Mouse (Mus musculus) embryonic facial prominence, embryonic 12.5 days (tissue): ENCODE measurements around the gene Gtf2a1l. TPM values are rescaled to one million over a fixed set of nuclear protein-coding genes. Genes with fewer than 3 reads are reported as not detected.

ENCODE experiments used
- ATAC-seq: fragments of 200-750 bp; cut with Nextera tagmentation; 2 replicates; pipeline ENCODE4 v1.8.0; 2017; ENCODE audit not compliant: insufficient number of reproducible peaks, insufficient read depth, low FRiP score, low TSS enrichment
- H3K27ac ChIP-seq: fragments of 300-500 bp; sonication (generic); 2 replicates; pipeline ENCODE4 v1.5.1; 2016; ENCODE audit warnings: mild to moderate bottlenecking
- H3K27me3 ChIP-seq: fragments of 300-500 bp; sonication (generic); 2 replicates; pipeline ENCODE4 v1.6.1; 2016; ENCODE audit warnings: mild to moderate bottlenecking, moderate library complexity
- H3K36me3 ChIP-seq: fragments of 300-500 bp; sonication (generic); 2 replicates; pipeline ENCODE4 v1.6.1; 2016; ENCODE audit warnings: mild to moderate bottlenecking
- H3K4me1 ChIP-seq: fragments of 300-500 bp; sonication (generic); 2 replicates; pipeline ENCODE4 v1.6.1; 2016
- H3K4me2 ChIP-seq: fragments of 300-500 bp; sonication (generic); replicated peaks from 2 replicates; pipeline ENCODE4 v1.6.1; 2016; ENCODE audit warnings: mild to moderate bottlenecking, moderate library complexity
- H3K4me3 ChIP-seq: fragments of 300-500 bp; sonication (generic); 2 replicates; pipeline ENCODE4 v1.5.1; 2016; ENCODE audit warnings: mild to moderate bottlenecking
- H3K9ac ChIP-seq: fragments of 300-500 bp; sonication (generic); 2 replicates; pipeline ENCODE4 v1.6.1; 2016; ENCODE audit warnings: mild to moderate bottlenecking, moderate library complexity
- H3K9me3 ChIP-seq: fragments of 300-500 bp; sonication (generic); 2 replicates; pipeline ENCODE4 v1.6.1; 2016; ENCODE audit warnings: mild to moderate bottlenecking, moderate library complexity
- WGBS: fragments of 180-500 bp; shearing (Covaris S2); methylation state at CpG from one replicate; pipeline ENCODE4 v1.1.7; 2016; 5-methylcytosine and 5-hydroxymethylcytosine counted together
- polyA plus RNA-seq: library from polyadenylated mRNA; unstranded; fragments of >200 nt; fragmentation: Nextera tagmentation; extraction: Ambion mirVana; gene quantifications from 2 replicates; pipeline ENCODE4 v1.2.1, GENCODE M21; 2016

The Gtf2a1l gene
- 0.15 TPM in 1 of 2 replicates, not detected in the other for polyA plus RNA-seq

DNA sequence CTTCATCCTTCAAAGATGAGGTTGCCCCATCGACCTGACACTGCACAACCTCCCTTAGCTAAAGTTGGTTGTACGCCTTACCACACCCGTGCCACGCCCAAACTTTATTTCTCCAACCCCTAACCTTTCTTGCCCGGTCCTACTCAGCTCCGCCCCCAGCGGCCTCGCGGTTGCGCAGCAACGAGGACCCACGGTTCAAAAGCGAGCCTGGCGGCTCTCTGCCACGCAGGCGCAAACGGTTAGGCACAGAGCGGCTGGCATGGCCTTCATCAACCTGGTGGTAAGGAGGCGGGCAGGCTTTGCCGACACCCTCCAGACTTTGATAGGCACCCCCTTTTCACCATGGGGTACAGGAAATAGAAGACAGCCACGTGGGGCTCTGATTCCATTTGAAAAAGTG, at the start of gene Gtf2a1l:
TSS of gene Gtf2a1l (plus strand) at position 209 of the 400 bp plus-strand sequence.
- ATAC-seq = no peak
- no peaks in the 10 kb centered on the region for H3K36me3 ChIP-seq
- no peak within 1 kb of the TSS for H3K9ac ChIP-seq
- peaks cover 12% of the 10 kb centered on the region; the same call in 1 of the 2 replicates for H3K27me3 ChIP-seq
- peak within 1 kb of the TSS; percentile 33 for H3K4me2 ChIP-seq
- H3K4me1 ChIP-seq = 0 out of 2 replicates have a peak, but pooled peaks cover 7% of the 10 kb centered on the region
- H3K9me3 ChIP-seq = no peaks in the 10 kb centered on the region
- H3K4me3 ChIP-seq = no peak within 1 kb of the TSS
- no peak within 1 kb of the TSS for H3K27ac ChIP-seq
- WGBS = 34% methylated on average over 21 of the region's 21 CpGs

DNA sequence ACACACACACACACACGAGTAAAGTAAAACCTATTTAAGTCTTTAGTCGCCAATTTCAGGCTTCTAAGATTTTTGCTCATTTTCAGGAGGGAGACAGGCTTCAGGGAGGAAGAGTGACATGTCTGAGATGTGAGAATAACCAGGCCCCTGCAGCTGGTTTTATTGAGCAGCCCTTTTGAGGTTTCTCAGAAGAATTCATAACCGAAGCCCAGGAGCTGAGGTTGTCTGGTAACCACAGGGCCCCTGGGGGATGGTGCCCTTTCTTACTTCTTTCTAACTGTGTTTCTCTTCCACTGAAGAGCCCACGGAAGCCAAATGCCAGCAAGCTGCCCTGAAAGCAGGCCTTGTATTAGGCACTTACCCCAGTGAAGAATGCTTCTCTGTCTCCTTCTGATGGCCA, 47.5 kb upstream of the Gtf2a1l start:
- H3K36me3 ChIP-seq = 0 out of 2 replicates have a peak, but pooled peaks cover 8% of the 10 kb centered on the region
- H3K4me3 ChIP-seq = no peak overlapping the region
- no peak overlapping the region for H3K9ac ChIP-seq
- H3K4me1 ChIP-seq = peaks cover 9% of the 10 kb centered on the region; the same call in 1 of the 2 replicates
- no peak overlapping the region for H3K4me2 ChIP-seq
- no peak overlapping the region for H3K27ac ChIP-seq
- ATAC-seq = no peak
- H3K27me3 ChIP-seq = no peaks in the 10 kb centered on the region
- H3K9me3 ChIP-seq = no peaks in the 10 kb centered on the region
- 75% methylated on average over 4 of the region's 4 CpGs for WGBS

DNA sequence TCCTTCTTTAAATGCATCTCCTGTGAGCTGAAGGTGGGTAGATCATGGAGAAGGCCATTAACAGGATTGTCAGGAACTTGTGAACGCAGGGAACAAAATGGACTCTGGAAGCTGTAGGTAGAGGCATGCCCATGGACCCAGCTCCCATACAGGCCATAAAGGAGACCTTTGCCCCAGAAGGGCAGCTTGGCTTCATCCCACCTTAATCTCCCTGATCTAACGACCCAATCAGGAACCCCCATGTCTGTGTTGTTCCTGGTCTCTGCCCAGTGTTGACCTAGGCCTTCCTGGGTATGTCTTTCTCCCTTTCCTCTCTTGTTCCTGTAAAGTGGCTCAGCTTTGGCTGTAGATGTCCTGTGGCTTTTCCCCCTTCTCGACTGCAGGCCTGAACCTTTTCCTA, 47.1 kb upstream of the Gtf2a1l start:
- Histone ChIP-seq H3K9ac (no peak overlapping the region), H3K4me2 (no peak overlapping the region), H3K9me3 (no peaks in the 10 kb centered on the region), H3K36me3 (0 out of 2 replicates have a peak, but pooled peaks cover 8% of the 10 kb centered on the region), H3K4me3 (no peak overlapping the region), H3K27ac (no peak overlapping the region), H3K27me3 (no peaks in the 10 kb centered on the region), H3K4me1 (peaks cover 13% of the 10 kb centered on the region)
- ATAC-seq = no peak
- 71% methylated on average over 3 of the region's 3 CpGs for WGBS

DNA sequence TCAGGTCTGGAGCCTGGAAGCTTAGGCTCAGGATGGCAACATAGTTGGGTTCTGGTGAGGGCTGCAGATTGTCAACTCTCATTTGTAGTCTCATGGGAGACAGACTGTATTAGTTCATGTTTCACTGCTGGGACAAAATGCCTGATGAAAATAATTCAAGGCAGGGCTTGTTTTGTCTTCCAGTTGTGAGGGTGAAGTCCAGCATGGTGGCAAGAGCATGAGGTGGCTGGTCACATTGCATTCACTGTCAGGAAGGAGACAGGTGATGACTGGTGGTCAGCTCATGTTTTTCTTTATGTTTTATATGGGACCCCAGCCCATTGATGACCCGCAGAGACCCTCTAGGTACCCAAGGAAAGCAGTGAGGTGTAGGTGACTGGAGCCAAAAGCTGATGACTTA, 45.7 kb upstream of the Gtf2a1l start:
- 0 out of 2 replicates have a peak, but pooled peaks cover 8% of the 10 kb centered on the region for H3K36me3 ChIP-seq
- H3K27me3 ChIP-seq = no peaks in the 10 kb centered on the region
- no peak overlapping the region for H3K4me3 ChIP-seq
- 93% methylated on average over 1 of the region's 1 CpGs for WGBS
- ATAC-seq = no peak
- H3K27ac ChIP-seq = no peak overlapping the region
- H3K9me3 ChIP-seq = no peaks in the 10 kb centered on the region
- no peak overlapping the region for H3K4me2 ChIP-seq
- no peak overlapping the region for H3K9ac ChIP-seq
- peaks cover 24% of the 10 kb centered on the region for H3K4me1 ChIP-seq

DNA sequence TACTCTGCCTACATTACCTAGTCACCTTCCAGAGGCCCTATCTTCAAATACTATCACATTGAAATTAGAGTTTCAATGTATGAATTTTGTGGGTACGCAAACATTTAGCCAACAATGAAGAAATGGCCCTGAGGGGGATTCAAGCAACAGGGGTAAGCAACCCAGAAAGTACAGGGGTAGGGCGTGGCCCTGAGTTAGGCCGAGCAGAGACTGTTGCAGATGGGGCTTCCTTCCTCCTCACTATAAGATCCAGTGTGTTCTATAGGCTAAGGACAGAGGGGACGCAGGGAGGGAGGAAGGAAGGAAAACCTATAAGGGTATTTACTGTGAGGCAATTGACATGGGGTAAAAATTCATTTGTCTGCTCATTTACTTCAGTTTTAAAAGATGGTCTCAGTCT, 44.1 kb upstream of the Gtf2a1l start:
- H3K27me3 ChIP-seq = no peaks in the 10 kb centered on the region
- no peak overlapping the region for H3K4me2 ChIP-seq
- ATAC-seq = no peak
- H3K9ac ChIP-seq = no peak overlapping the region
- H3K27ac ChIP-seq = no peak overlapping the region
- no peak overlapping the region for H3K4me3 ChIP-seq
- H3K36me3 ChIP-seq = 0 out of 2 replicates have a peak, but pooled peaks cover 8% of the 10 kb centered on the region
- WGBS = 83% methylated on average over 4 of the region's 4 CpGs
- peaks cover 39% of the 10 kb centered on the region for H3K4me1 ChIP-seq
- no peaks in the 10 kb centered on the region for H3K9me3 ChIP-seq

DNA sequence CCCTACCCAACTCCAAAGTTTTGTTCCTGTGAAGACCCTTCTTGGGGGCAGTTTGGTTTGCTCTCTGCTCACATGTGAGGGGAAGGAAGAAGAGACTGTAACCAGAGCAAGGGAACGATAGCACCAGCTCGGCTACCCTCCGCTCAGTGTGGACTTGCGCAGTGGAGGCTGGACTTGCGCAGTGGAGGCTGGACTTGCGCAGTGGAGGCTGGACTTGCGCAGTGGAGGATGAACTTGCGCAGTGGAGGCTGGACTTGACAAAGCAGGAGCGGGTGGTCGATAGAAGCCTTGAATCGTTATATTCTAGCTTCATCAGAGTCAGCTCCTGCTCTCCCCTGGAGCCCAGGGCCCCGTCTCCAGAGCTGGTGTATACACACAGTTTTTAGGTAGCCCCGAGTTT, 43.1 kb upstream of the Gtf2a1l start:
- Histone ChIP-seq H3K27me3 (no peaks in the 10 kb centered on the region), H3K9me3 (no peaks in the 10 kb centered on the region), H3K4me1 (peaks cover 49% of the 10 kb centered on the region), H3K36me3 (0 out of 2 replicates have a peak, but pooled peaks cover 8% of the 10 kb centered on the region), H3K27ac (peak overlapping the region; percentile 77), H3K4me3 (no peak overlapping the region), H3K4me2 (no peak overlapping the region), H3K9ac (no peak overlapping the region)
- no peak for ATAC-seq
- 90% methylated on average over 13 of the region's 13 CpGs for WGBS

DNA sequence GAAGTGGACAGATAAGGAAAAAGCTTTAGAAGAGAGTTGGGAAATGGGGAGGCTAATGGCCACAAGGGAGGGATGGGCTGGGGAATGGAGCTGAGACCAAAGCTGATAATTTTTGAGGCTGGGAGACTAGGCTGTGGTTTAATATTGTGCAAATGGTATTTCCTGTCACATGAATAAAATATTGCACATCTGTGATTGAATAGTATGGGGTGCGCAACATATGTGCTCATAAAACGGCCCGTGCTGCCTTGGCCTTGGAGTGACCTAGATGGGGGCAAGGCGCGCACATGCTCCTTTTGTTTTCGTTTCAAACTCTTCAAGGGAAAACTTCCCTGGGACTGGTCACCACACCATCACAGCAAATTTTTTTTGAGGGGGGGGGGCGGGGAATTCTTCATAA, 42.5 kb upstream of the Gtf2a1l start:
- no peak overlapping the region for H3K4me2 ChIP-seq
- 37% methylated on average over 7 of the region's 7 CpGs for WGBS
- peaks cover 54% of the 10 kb centered on the region for H3K4me1 ChIP-seq
- H3K9me3 ChIP-seq = no peaks in the 10 kb centered on the region
- no peak for ATAC-seq
- H3K4me3 ChIP-seq = no peak overlapping the region
- H3K27me3 ChIP-seq = no peaks in the 10 kb centered on the region
- no peak overlapping the region for H3K9ac ChIP-seq
- H3K27ac ChIP-seq = peak overlapping the region; percentile 77
- 0 out of 2 replicates have a peak, but pooled peaks cover 8% of the 10 kb centered on the region for H3K36me3 ChIP-seq

DNA sequence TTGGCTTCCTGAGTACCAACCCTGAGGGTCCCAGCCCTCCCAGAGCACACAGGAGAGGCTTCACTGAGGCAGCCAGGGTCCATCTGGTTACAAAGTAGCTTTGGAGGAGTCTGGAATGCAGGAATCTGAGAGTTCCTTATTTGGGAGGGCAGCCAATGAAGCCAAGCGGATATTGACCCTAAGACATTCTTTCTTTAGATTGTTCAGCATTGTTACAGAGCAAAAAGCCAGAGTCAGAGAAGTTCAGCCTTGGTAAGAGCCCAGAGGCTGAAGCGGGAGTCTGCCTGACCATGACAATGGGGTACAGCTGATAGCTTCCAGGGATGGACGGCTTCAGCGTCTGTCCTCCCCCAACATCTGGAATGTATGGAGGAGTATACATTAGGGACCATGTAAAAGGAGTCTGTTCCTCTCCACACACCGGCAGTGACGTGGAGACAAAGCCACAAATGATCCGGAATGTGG, 42.1 kb upstream of the Gtf2a1l start:
- 20% methylated on average over 7 of the region's 7 CpGs for WGBS
- Histone ChIP-seq H3K27me3 (no peaks in the 10 kb centered on the region), H3K9me3 (no peaks in the 10 kb centered on the region), H3K4me2 (0 out of 2 replicates have a peak overlapping the region, but pooled peaks have one; percentile 27), H3K27ac (peak overlapping the region; percentile 77), H3K9ac (no peak overlapping the region), H3K4me3 (no peak overlapping the region), H3K36me3 (0 out of 2 replicates have a peak, but pooled peaks cover 8% of the 10 kb centered on the region), H3K4me1 (peaks cover 55% of the 10 kb centered on the region)
- ATAC-seq = peak; percentile 38; the same call in 1 of the 2 replicates

DNA sequence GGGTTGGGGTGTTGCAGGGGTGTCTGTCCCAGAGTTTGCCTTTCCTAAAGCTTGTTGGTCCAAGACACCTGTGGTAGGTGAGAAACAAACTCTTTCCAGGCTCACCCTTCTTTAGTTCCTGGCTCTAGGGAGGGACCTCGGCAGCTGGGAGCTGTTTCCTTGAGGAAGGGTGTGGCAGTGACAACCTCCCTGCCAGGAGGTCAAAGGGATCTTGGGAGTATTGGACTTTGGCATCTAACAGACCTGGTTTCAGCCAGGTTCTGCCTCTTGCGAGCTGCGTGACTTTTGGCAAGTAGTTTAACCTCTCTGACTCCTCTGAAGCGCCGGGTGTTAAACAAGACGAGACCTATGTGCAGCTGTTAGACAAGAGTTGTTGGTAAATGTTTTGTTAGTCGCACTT, 41.3 kb upstream of the Gtf2a1l start:
- Histone ChIP-seq H3K27me3 (no peaks in the 10 kb centered on the region), H3K9ac (no peak overlapping the region), H3K4me2 (peak overlapping the region; percentile 27), H3K4me1 (peaks cover 60% of the 10 kb centered on the region), H3K27ac (peak overlapping the region; percentile 77), H3K4me3 (no peak overlapping the region), H3K9me3 (no peaks in the 10 kb centered on the region), H3K36me3 (0 out of 2 replicates have a peak, but pooled peaks cover 8% of the 10 kb centered on the region)
- WGBS = 75% methylated on average over 7 of the region's 7 CpGs
- ATAC-seq = no peak

DNA sequence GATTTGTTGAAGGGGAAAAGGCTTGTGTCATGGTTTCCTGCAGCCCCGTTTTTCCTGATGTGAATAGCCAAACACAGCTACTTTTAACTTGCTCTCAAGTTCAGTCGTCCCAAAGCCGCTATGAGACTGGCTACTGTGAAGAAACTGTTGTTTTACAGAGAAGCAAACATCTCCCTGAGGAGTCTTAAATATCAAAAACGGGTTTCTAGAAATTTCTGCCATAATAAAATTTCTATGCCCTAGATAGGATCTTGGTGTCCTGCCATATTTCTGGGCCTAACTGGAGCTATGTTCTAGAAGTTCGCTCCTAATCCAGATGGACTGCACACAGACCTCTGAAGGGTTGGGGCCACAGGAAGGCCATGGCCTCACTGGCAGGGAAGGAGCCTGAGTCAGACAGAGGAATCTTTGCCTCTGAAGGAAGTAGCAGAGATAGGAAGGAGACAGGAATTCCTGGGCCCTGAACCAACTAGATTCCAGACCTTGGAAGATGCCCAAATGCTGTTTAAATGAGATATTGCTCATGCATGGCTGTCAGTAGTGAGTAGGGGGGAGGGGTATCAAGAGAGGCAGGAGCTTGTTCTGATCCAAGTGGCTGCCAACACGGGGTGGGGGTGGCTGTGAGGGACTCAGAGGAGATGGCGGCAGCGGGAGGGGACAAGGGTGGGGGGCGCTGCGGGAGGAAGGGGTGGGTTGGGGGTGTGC, 39.6 kb upstream of the Gtf2a1l start:
- Histone ChIP-seq H3K4me2 (no peak overlapping the region), H3K9ac (peak overlapping the region; percentile 10; the same call in 1 of the 2 replicates), H3K9me3 (no peaks in the 10 kb centered on the region), H3K4me3 (no peak overlapping the region), H3K27me3 (no peaks in the 10 kb centered on the region), H3K36me3 (0 out of 2 replicates have a peak, but pooled peaks cover 3% of the 10 kb centered on the region), H3K27ac (peak overlapping the region; percentile 91), H3K4me1 (peaks cover 60% of the 10 kb centered on the region)
- 46% methylated on average over 8 of the region's 10 CpGs for WGBS
- 0 out of 2 replicates have a peak, but pooled peaks have one; percentile 2 for ATAC-seq

DNA sequence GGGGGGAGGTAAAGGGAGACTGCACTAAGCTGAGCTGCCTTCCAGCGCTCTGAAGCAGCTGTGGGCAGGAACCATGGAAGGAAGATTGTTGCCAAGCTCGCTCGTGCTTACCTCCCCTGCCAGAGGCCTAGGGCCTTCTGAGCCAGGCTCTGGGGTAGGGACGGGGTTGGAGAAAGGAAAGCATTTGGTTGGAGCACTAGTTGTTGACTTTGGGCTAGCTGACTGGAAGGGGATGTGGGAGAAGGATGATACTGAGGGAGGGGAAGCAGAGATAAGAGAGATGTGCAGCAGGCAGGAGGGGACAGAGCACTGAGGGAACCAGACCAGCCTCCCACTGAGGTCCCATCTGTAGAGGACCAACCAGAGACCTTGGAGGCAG, 39.1 kb upstream of the Gtf2a1l start:
- no peak overlapping the region for H3K4me3 ChIP-seq
- peaks cover 60% of the 10 kb centered on the region for H3K4me1 ChIP-seq
- peak; percentile 48; the same call in 1 of the 2 replicates for ATAC-seq
- no peak overlapping the region for H3K4me2 ChIP-seq
- H3K36me3 ChIP-seq = no peaks in the 10 kb centered on the region
- peak overlapping the region; percentile 10; the same call in 1 of the 2 replicates for H3K9ac ChIP-seq
- H3K27me3 ChIP-seq = no peaks in the 10 kb centered on the region
- H3K9me3 ChIP-seq = no peaks in the 10 kb centered on the region
- 25% methylated on average over 4 of the region's 4 CpGs for WGBS
- peak overlapping the region; percentile 91 for H3K27ac ChIP-seq
